Mouse (Mus musculus): ENCODE data around the gene Gusb. TPM values are rescaled to one million over a fixed set of nuclear protein-coding genes. Genes with fewer than 3 reads are reported as not detected.
"Not testable (repeated sequence)": the region's sequence is repeated elsewhere in the genome, so short reads cannot be mapped to it uniquely, and the experiment has no call there.

The Gusb gene
- total RNA-seq (2021): 10 to 100 TPM; 48.8 to 52.0 TPM
- long read RNA-seq, experiment 1, transcript Gusb-201 (12 exons, 2,687 nt): major isoform, 63 of 70 reads
- long read RNA-seq, experiment 1, partial matches to known transcripts: 1 of 70 reads
- long read RNA-seq, experiment 1, other reads (novel, unspliced or antisense): 4 of 70 reads
- long read RNA-seq, experiment 2, transcript Gusb-201 (12 exons, 2,687 nt): major isoform, 140 of 173 reads
- long read RNA-seq, experiment 2, partial matches to known transcripts: 15 of 173 reads
- long read RNA-seq, experiment 2, other reads (novel, unspliced or antisense): 11 of 173 reads

- DNase-seq (ENCODE audit: low spot score in 2 of 2): peak; percentile 77 to 79
Measured at GRCm38 (mm10) chr5:130002301-130003146, at the start of gene Gusb. Gene Gusb (minus strand): TSS chr5:130003049.

GRCm38 (mm10) chr5:130052510-130052909 is 49.7 kb upstream of the Gusb start:
- DNase-seq (ENCODE audit: low spot score in 2 of 2): no peak

GRCm38 (mm10) chr5:130051073-130051860 is 48.4 kb upstream of the Gusb start:
- no peak for DNase-seq (ENCODE audit: low spot score in 2 of 2)

GRCm38 (mm10) chr5:130050416-130050815 is 47.6 kb upstream of the Gusb start:
- DNase-seq (ENCODE audit: low spot score in 2 of 2): no peak

- DNase-seq (ENCODE audit: low spot score in 2 of 2): no peak
Measured at GRCm38 (mm10) chr5:130048786-130049520, 46.1 kb upstream of the Gusb start.

- DNase-seq (ENCODE audit: low spot score in 2 of 2): no peak
Measured at GRCm38 (mm10) chr5:130047013-130047412, 44.2 kb upstream of the Gusb start.

GRCm38 (mm10) chr5:130046589-130046988 is 43.7 kb upstream of the Gusb start:
- DNase-seq (ENCODE audit: low spot score in 2 of 2): no peak

GRCm38 (mm10) chr5:130046100-130046499 is 43.3 kb upstream of the Gusb start:
- DNase-seq (ENCODE audit: low spot score in 2 of 2): no peak

- peak in 1 of 2 experiments; percentile 46 for DNase-seq (ENCODE audit: low spot score in 2 of 2)
Measured at GRCm38 (mm10) chr5:130044201-130044695, 41.4 kb upstream of the Gusb start.

- DNase-seq (ENCODE audit: low spot score in 2 of 2): no peak
Measured at GRCm38 (mm10) chr5:130043741-130044140, 40.9 kb upstream of the Gusb start.

GRCm38 (mm10) chr5:130041262-130041661 is 38.4 kb upstream of the Gusb start:
- no peak for DNase-seq (ENCODE audit: low spot score in 2 of 2)

GRCm38 (mm10) chr5:130040797-130041196 is 37.9 kb upstream of the Gusb start:
- DNase-seq (ENCODE audit: low spot score in 2 of 2): no peak

- peak; percentile 60 for DNase-seq (ENCODE audit: low spot score in 2 of 2)
Measured at GRCm38 (mm10) chr5:130037752-130038455, 35.1 kb upstream of the Gusb start.

GRCm38 (mm10) chr5:130036300-130036699 is 33.5 kb upstream of the Gusb start:
- DNase-seq (ENCODE audit: low spot score in 2 of 2): not testable (repeated sequence)

- DNase-seq (ENCODE audit: low spot score in 2 of 2): no peak
Measured at GRCm38 (mm10) chr5:130033869-130034268, 31.0 kb upstream of the Gusb start.

GRCm38 (mm10) chr5:130031410-130032390 is 28.9 kb upstream of the Gusb start:
- peak in 1 of 2 experiments; percentile 45 for DNase-seq (ENCODE audit: low spot score in 2 of 2)

- peak; percentile 83 to 86 for DNase-seq (ENCODE audit: low spot score in 2 of 2)
Measured at GRCm38 (mm10) chr5:130029142-130029897, 26.5 kb upstream of the Gusb start, which contains the start of the genes Asl and Crcp. Gene Asl (minus strand): TSS chr5:130029247. Gene Crcp (plus strand): TSS chr5:130029290.

- DNase-seq (ENCODE audit: low spot score in 2 of 2): peak in 1 of 2 experiments; percentile 22
Measured at GRCm38 (mm10) chr5:130027696-130028095, 24.8 kb upstream of the Gusb start.

All from adrenal gland, adult 18-20 months (tissue).